Comparison of ENCODE assay signal across 28 mouse cellular contexts in genomic region chr15:82052544-82052943, GRCm38 (mm10). TPM values are rescaled to one million over a fixed set of nuclear protein-coding genes. Genes with fewer than 3 reads are reported as not detected.
"Had no signal": no experiment of that assay in that cellular context is flagged by ENCODE, and none has a peak within 500 bp of the region (broad histone marks: within the 10 kb centered on the region; RNA-seq: fewer than 3 reads in every experiment).

No protein-coding gene starts in this region.

- H3K27me3 ChIP-seq: neural tube, embryonic 15.5 days had no signal

- H3K9me3 ChIP-seq: midbrain, embryonic 10.5 days; midbrain, embryonic 12.5 days; midbrain, embryonic 15.5 days; neural tube, embryonic 13.5 days; neural tube, embryonic 15.5 days had no signal

- H3K4me1 ChIP-seq: midbrain, embryonic 10.5 days; midbrain, embryonic 12.5 days had no signal

- H3K4me3 ChIP-seq: midbrain, embryonic 10.5 days; midbrain, embryonic 12.5 days; midbrain, embryonic 15.5 days; neural tube, embryonic 13.5 days; neural tube, embryonic 15.5 days had no signal

- H3K36me3 ChIP-seq: midbrain, embryonic 10.5 days; midbrain, embryonic 12.5 days; midbrain, embryonic 15.5 days; neural tube, embryonic 13.5 days; neural tube, embryonic 15.5 days had no signal

- DNase-seq: lung, adult 18-20 months; lung, embryonic 14.5 days; lung, postnatal 10 days; lung, postnatal 4 days; retina, postnatal 1 day; right cerebral cortex, adult 18-20 months; right cerebral cortex, postnatal 25 days; right cerebral cortex, postnatal 4 days; spleen, adult 18-20 months; thymus, adult 18-20 months; thymus, postnatal 14 days; thymus, postnatal 36 days had no signal

- H3K27ac ChIP-seq: midbrain, embryonic 10.5 days; midbrain, embryonic 12.5 days; midbrain, embryonic 15.5 days; neural tube, embryonic 13.5 days; neural tube, embryonic 15.5 days had no signal

- H3K4me2 ChIP-seq: lung, embryonic 14.5 days; midbrain, embryonic 12.5 days; midbrain, embryonic 15.5 days; neural tube, embryonic 13.5 days; neural tube, embryonic 15.5 days had no signal

- ATAC-seq: midbrain, embryonic 15.5 days had no signal

- H3K9ac ChIP-seq: lung, embryonic 14.5 days; midbrain, embryonic 12.5 days; midbrain, embryonic 15.5 days; neural tube, embryonic 13.5 days; neural tube, embryonic 15.5 days had no signal

RNA-seq across cellular contexts. Expression of gene 4930407I10Rik, which starts 6.4 kb away (rescaled TPM):
- total RNA-seq: megakaryocyte, adult 5-6 weeks; megakaryocyte-erythroid progenitor cell, adult 5-6 weeks; midbrain, postnatal 0 days; monocyte, adult 5-6 weeks had no signal
- polyA plus RNA-seq: liver, embryonic 16.5 days; lung, embryonic 14.5 days; lung, embryonic 16.5 days; midbrain, embryonic 10.5 days; midbrain, embryonic 12.5 days; midbrain, embryonic 15.5 days; midbrain, postnatal 0 days; neural tube, embryonic 11.5 days; neural tube, embryonic 13.5 days; neural tube, embryonic 15.5 days; small intestine, adult 2 months; stomach, embryonic 14.5 days; stomach, embryonic 16.5 days had no signal

RNA-seq across cellular contexts. Expression of gene Mei1, which starts 17.3 kb away (rescaled TPM):
- total RNA-seq: megakaryocyte, adult 5-6 weeks; megakaryocyte-erythroid progenitor cell, adult 5-6 weeks; midbrain, postnatal 0 days; monocyte, adult 5-6 weeks had no signal
- polyA plus RNA-seq: liver, embryonic 16.5 days; lung, embryonic 14.5 days; lung, embryonic 16.5 days; midbrain, embryonic 15.5 days; thymus, postnatal 0 days had no signal
